Comparison of ENCODE assay signal across 19 mouse cellular contexts in the genomic region with DNA sequence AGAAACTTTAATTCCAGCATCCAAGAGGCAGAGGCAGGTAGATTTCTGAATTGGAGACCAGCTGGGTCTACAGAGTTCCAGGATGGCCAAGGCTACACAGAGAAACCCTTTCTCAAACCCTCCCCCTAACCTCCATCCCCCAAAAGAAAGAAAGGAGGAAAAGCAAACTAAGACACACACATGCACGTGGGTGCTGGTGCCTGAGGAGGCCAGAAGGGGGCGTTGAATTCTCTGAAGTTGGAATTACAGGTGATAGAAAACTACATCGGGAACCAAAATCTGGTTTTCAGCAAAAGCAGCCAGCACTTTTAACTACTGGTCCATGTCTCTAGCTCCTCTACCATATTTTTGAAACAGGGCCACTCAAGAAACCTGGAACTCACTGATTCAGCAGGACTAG. TPM values are rescaled to one million over a fixed set of nuclear protein-coding genes. Genes with fewer than 3 reads are reported as not detected.
"Had no signal": no experiment of that assay in that cellular context is flagged by ENCODE, and none has a peak within 500 bp of the region (broad histone marks: within the 10 kb centered on the region; RNA-seq: fewer than 3 reads in every experiment).

No protein-coding gene starts in this region.

- H3K36me3 ChIP-seq: lung, embryonic 15.5 days; midbrain, embryonic 13.5 days; midbrain, embryonic 15.5 days; neural tube, embryonic 12.5 days had no signal

- H3K4me2 ChIP-seq: lung, embryonic 15.5 days; midbrain, embryonic 13.5 days; midbrain, embryonic 15.5 days; neural tube, embryonic 12.5 days had no signal

- H3K27ac ChIP-seq: lung, embryonic 15.5 days; macrophage; midbrain, embryonic 13.5 days; midbrain, embryonic 15.5 days; neural tube, embryonic 12.5 days had no signal

- H3K9ac ChIP-seq: liver, postnatal 0 days; lung, embryonic 15.5 days; midbrain, embryonic 13.5 days; midbrain, embryonic 15.5 days; neural tube, embryonic 12.5 days had no signal

- H3K27me3 ChIP-seq: lung, embryonic 15.5 days; midbrain, embryonic 13.5 days; midbrain, embryonic 15.5 days; neural tube, embryonic 12.5 days had no signal

- DNase-seq: liver, postnatal 0 days; lung, adult 2 months; lung, postnatal 14 days; lung, postnatal 36 days; right cerebral cortex, postnatal 25 days; right cerebral cortex, postnatal 4 days; spleen, adult 18-20 months; thymus, adult 18-20 months; thymus, postnatal 14 days; thymus, postnatal 36 days had no signal

- H3K4me3 ChIP-seq: lung, embryonic 15.5 days; midbrain, embryonic 13.5 days; midbrain, embryonic 15.5 days; neural tube, embryonic 12.5 days had no signal

- H3K9me3 ChIP-seq: lung, embryonic 15.5 days; midbrain, embryonic 13.5 days; midbrain, embryonic 15.5 days; neural tube, embryonic 12.5 days had no signal

- ATAC-seq: liver, postnatal 0 days; lung, postnatal 0 days; midbrain, embryonic 13.5 days; midbrain, embryonic 15.5 days had no signal

RNA-seq across cellular contexts. Expression of a gene that starts 21.6 kb away (rescaled TPM):
- total RNA-seq: megakaryocyte progenitor cell, adult 5-6 weeks; monocyte, adult 5-6 weeks; neutrophil, adult 5-6 weeks had no signal
- polyA plus RNA-seq: liver, postnatal 0 days; macrophage had no signal
